Comparison of ENCODE assay signal across 23 mouse cellular contexts in the genomic region with DNA sequence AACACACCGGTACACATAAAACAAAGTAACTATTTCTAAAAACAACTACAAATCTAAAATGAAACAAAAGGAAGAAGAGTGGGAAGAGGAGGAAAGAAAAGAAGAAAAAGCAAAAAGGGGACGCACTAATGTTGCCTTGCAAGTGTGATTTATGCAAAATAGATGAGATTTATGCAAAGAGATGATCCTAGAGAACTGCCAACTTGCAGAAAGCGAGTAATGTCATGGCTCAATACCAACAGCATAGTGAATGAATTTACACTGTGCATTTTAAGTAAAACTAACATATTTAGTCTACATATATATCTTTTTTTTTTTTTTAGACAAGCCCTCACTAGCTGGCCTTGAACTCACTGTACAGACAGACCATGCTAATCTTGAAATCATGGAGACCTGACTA. TPM values are rescaled to one million over a fixed set of nuclear protein-coding genes. Genes with fewer than 3 reads are reported as not detected.
DNase-seq lines count a peak whose midpoint lies in the region; ATAC-seq and TF ChIP-seq lines count a peak whose summit lies in the region.
"Had no signal": no experiment of that assay in that cellular context is flagged by ENCODE, and none has a peak within 500 bp of the region (broad histone marks: within the 10 kb centered on the region; RNA-seq: fewer than 3 reads in every experiment).

No protein-coding gene starts in this region.

- ATAC-seq in forebrain, embryonic 15.5 days (replicated peaks) = no peak
- ATAC-seq in forebrain, postnatal 0 days = peak; percentile 45; the same call in 1 of the 2 replicates
- no peak for ATAC-seq in forebrain, embryonic 12.5 days (ENCODE audit: low FRiP score)
- ATAC-seq in hindbrain, postnatal 0 days = no peak
- no peak for ATAC-seq in erythroblast, adult 5-6 weeks (replicated peaks; ENCODE audit: low FRiP score, poor library complexity, severe bottlenecking)
- ATAC-seq: activated CD4-positive, CD25-positive, alpha-beta regulatory T cell, adult 4 months; Patski had no signal

- H3K79me2 ChIP-seq in CH12.LX (replicated peaks; ENCODE audit: control insufficient read depth, extremely low read depth, insufficient read depth, poor library complexity, severe bottlenecking) = no peaks in the 10 kb centered on the region

- peak overlapping the region; percentile 61 for H3K27ac ChIP-seq in forebrain, embryonic 15.5 days (replicated peaks)
- H3K27ac ChIP-seq in forebrain, embryonic 10.5 days = no peak overlapping the region
- H3K27ac ChIP-seq in forebrain, postnatal 0 days (ENCODE audit: low read depth, low read length) = no peak overlapping the region
- no peak overlapping the region for H3K27ac ChIP-seq in forebrain, embryonic 12.5 days
- H3K27ac ChIP-seq in CH12.LX (ENCODE audit: insufficient read depth, low read depth) = no peak overlapping the region
- no peak overlapping the region for H3K27ac ChIP-seq in hindbrain, postnatal 0 days
- H3K27ac ChIP-seq: embryonic facial prominence, embryonic 13.5 days; embryonic facial prominence, embryonic 15.5 days had no signal

- no peak overlapping the region for H3K9ac ChIP-seq in forebrain, embryonic 15.5 days (replicated peaks)
- no peak overlapping the region for H3K9ac ChIP-seq in forebrain, postnatal 0 days
- no peak overlapping the region for H3K9ac ChIP-seq in forebrain, embryonic 12.5 days
- H3K9ac ChIP-seq in CH12.LX (ENCODE audit: insufficient read depth, low read depth) = no peak overlapping the region
- H3K9ac ChIP-seq in hindbrain, postnatal 0 days (replicated peaks; ENCODE audit: low read length) = no peak overlapping the region
- H3K9ac ChIP-seq: embryonic facial prominence, embryonic 13.5 days; embryonic facial prominence, embryonic 15.5 days had no signal

- no peak for TF ChIP-seq CTCF in forebrain, postnatal 0 days (IDR thresholded peaks at IDR 0.05; ENCODE audit: low read depth)
- TF ChIP-seq CTCF in CH12.LX (conservative IDR thresholded peaks at IDR 0.05 in 1 of 2, IDR thresholded peaks at IDR 0.05 in 1 of 2; ENCODE audit: low read depth in 2 of 2, low read length in 2 of 2) = no peak
- no peak for TF ChIP-seq CTCF in hindbrain, postnatal 0 days (IDR thresholded peaks at IDR 0.05; ENCODE audit: low read depth)

- DNase-seq in forebrain, embryonic 10.5 days (ENCODE audit: extremely low spot score, low spot score) = no peak
- peak; percentile 54 for DNase-seq in forebrain, postnatal 0 days
- no peak for DNase-seq in CH12.LX (ENCODE audit: extremely low read depth)
- peak; percentile 39 for DNase-seq in brain, adult 2 months (ENCODE audit: low read depth, low spot score)
- no peak for DNase-seq in hindbrain, postnatal 0 days (ENCODE audit: low spot score)
- DNase-seq: adrenal gland, adult 8-10 months; adrenal gland, postnatal 14 days; adrenal gland, postnatal 36 days; cerebellum, adult 11-12 months; cerebellum, adult 2 months; cerebellum, adult 9-10 months; cerebellum, postnatal 14 days; cerebellum, postnatal 36 days; embryo, embryonic 11 days; gastrocnemius, postnatal 14 days had no signal

- no peak overlapping the region for H3K4me3 ChIP-seq in forebrain, embryonic 15.5 days
- no peak overlapping the region for H3K4me3 ChIP-seq in forebrain, embryonic 10.5 days
- no peak overlapping the region for H3K4me3 ChIP-seq in forebrain, postnatal 0 days (ENCODE audit: low read depth, low read length)
- H3K4me3 ChIP-seq in forebrain, embryonic 12.5 days (replicated peaks) = no peak overlapping the region
- H3K4me3 ChIP-seq in CH12.LX (replicated peaks in 1 of 3; ENCODE audit: low read depth in 2 of 3, low read length in 2 of 3, poor library complexity in 1 of 3) = no peak overlapping the region
- H3K4me3 ChIP-seq in hindbrain, postnatal 0 days (ENCODE audit: low read length) = no peak overlapping the region
- H3K4me3 ChIP-seq: embryonic facial prominence, embryonic 13.5 days; embryonic facial prominence, embryonic 15.5 days had no signal

- H3K4me1 ChIP-seq in forebrain, embryonic 15.5 days = peaks cover 19% of the 10 kb centered on the region
- H3K4me1 ChIP-seq in forebrain, embryonic 10.5 days = peaks cover 35% of the 10 kb centered on the region
- H3K4me1 ChIP-seq in forebrain, postnatal 0 days (ENCODE audit: insufficient read depth) = no peaks in the 10 kb centered on the region; the same call in 1 of the 2 replicates
- peaks cover 24% of the 10 kb centered on the region for H3K4me1 ChIP-seq in forebrain, embryonic 12.5 days
- H3K4me1 ChIP-seq in CH12.LX (ENCODE audit: control insufficient read depth in 1 of 2, insufficient read depth in 2 of 2) = peaks cover 6 to 39% of the 10 kb centered on the region in 2 experiments
- no peaks in the 10 kb centered on the region; the same call in 1 of the 2 replicates for H3K4me1 ChIP-seq in hindbrain, postnatal 0 days (ENCODE audit: insufficient read depth, low read length)

- no peak for TF ChIP-seq EP300 in CH12.LX (IDR thresholded peaks at IDR 0.05; ENCODE audit: low read length)

- WGBS in forebrain, embryonic 15.5 days = 65% methylated on average over 3 of the region's 3 CpGs
- 92% methylated on average over 3 of the region's 3 CpGs for WGBS in forebrain, embryonic 10.5 days
- WGBS in forebrain, postnatal 0 days = 48% methylated on average over 3 of the region's 3 CpGs
- 91% methylated on average over 3 of the region's 3 CpGs for WGBS in forebrain, embryonic 12.5 days
- WGBS in hindbrain, postnatal 0 days = 81% methylated on average over 3 of the region's 3 CpGs

- in situ Hi-C loops in CH12.LX (cut with MboI; ENCODE audit: low pct_ligation_motif_present, low pct_unique_long_range_greater_than_20kb, low sequenced_read_pairs) = no loop called here

- H3K36me3 ChIP-seq in forebrain, embryonic 15.5 days = no peaks in the 10 kb centered on the region
- no peaks in the 10 kb centered on the region for H3K36me3 ChIP-seq in forebrain, embryonic 10.5 days (replicated peaks)
- no peaks in the 10 kb centered on the region for H3K36me3 ChIP-seq in forebrain, postnatal 0 days (ENCODE audit: insufficient read depth)
- H3K36me3 ChIP-seq in forebrain, embryonic 12.5 days (replicated peaks) = no peaks in the 10 kb centered on the region
- no peaks in the 10 kb centered on the region for H3K36me3 ChIP-seq in CH12.LX (replicated peaks in 1 of 2; ENCODE audit: control insufficient read depth in 1 of 2, insufficient read depth in 1 of 2, low read length in 1 of 2)
- no peaks in the 10 kb centered on the region for H3K36me3 ChIP-seq in hindbrain, postnatal 0 days (ENCODE audit: insufficient read depth, low read length)
- H3K36me3 ChIP-seq: embryonic facial prominence, embryonic 13.5 days; embryonic facial prominence, embryonic 15.5 days; G1E had no signal

- no peak for TF ChIP-seq POLR2A in CH12.LX (IDR thresholded peaks at IDR 0.05; ENCODE audit: low read depth, low read length)

- dilution Hi-C loops in CH12.LX (cut with MboI; ENCODE audit: extremely low pct_ligation_motif_present, extremely low pct_unique_long_range_greater_than_20kb, low sequenced_read_pairs) = no loop called here

- no peak for TF ChIP-seq RAD21 in CH12.LX (IDR thresholded peaks at IDR 0.05; ENCODE audit: low read depth, low read length)

- H3K27me3 ChIP-seq in forebrain, embryonic 15.5 days = no peaks in the 10 kb centered on the region
- H3K27me3 ChIP-seq in forebrain, embryonic 10.5 days (ENCODE audit: poor library complexity, severe bottlenecking) = no peaks in the 10 kb centered on the region
- no peaks in the 10 kb centered on the region for H3K27me3 ChIP-seq in forebrain, postnatal 0 days (ENCODE audit: insufficient read depth, low read length)
- H3K27me3 ChIP-seq in forebrain, embryonic 12.5 days = no peaks in the 10 kb centered on the region
- peaks cover 2% of the 10 kb centered on the region for H3K27me3 ChIP-seq in CH12.LX (replicated peaks)
- H3K27me3 ChIP-seq in hindbrain, postnatal 0 days (ENCODE audit: insufficient read depth, low read length) = no peaks in the 10 kb centered on the region
- H3K27me3 ChIP-seq: embryonic facial prominence, embryonic 13.5 days; embryonic facial prominence, embryonic 15.5 days; Patski had no signal

- H3K9me3 ChIP-seq in forebrain, embryonic 15.5 days = no peaks in the 10 kb centered on the region
- no peaks in the 10 kb centered on the region for H3K9me3 ChIP-seq in forebrain, embryonic 10.5 days
- H3K9me3 ChIP-seq in forebrain, postnatal 0 days (ENCODE audit: low read length) = no peaks in the 10 kb centered on the region
- no peaks in the 10 kb centered on the region for H3K9me3 ChIP-seq in forebrain, embryonic 12.5 days
- no peaks in the 10 kb centered on the region for H3K9me3 ChIP-seq in CH12.LX (replicated peaks; ENCODE audit: low read length)
- no peaks in the 10 kb centered on the region for H3K9me3 ChIP-seq in hindbrain, postnatal 0 days (ENCODE audit: low read length)
- H3K9me3 ChIP-seq: embryonic facial prominence, embryonic 13.5 days; embryonic facial prominence, embryonic 15.5 days; G1E had no signal

- H3K4me2 ChIP-seq in forebrain, embryonic 15.5 days (replicated peaks) = no peak overlapping the region
- H3K4me2 ChIP-seq in forebrain, postnatal 0 days (ENCODE audit: low read depth) = no peak overlapping the region
- no peak overlapping the region for H3K4me2 ChIP-seq in forebrain, embryonic 12.5 days
- no peak overlapping the region for H3K4me2 ChIP-seq in CH12.LX (ENCODE audit: insufficient read depth, low read depth, poor library complexity, severe bottlenecking)
- H3K4me2 ChIP-seq in hindbrain, postnatal 0 days (ENCODE audit: low read depth, low read length) = no peak overlapping the region
- H3K4me2 ChIP-seq: embryonic facial prominence, embryonic 13.5 days; embryonic facial prominence, embryonic 15.5 days had no signal

TF ChIP-seq in CH12.LX, 34 proteins besides CTCF, POLR2A, EP300 and RAD21:
- TF ChIP-seq MAFK (IDR thresholded peaks at IDR 0.05; ENCODE audit: insufficient replicate concordance, low read length) = peak; percentile 12; the same call in 1 of the 2 replicates
- no peak for TF ChIP-seq ZNF384 (IDR thresholded peaks at IDR 0.05; ENCODE audit: low read depth, low read length)

RNA-seq across cellular contexts. Expression of gene Cdc42ep4, which starts 23.1 kb away (rescaled TPM):
- 91.5 and 97.2 TPM in 2 replicates for polyA plus RNA-seq in forebrain, embryonic 15.5 days (2015; fragmentation: Nextera tagmentation; extraction: Ambion mirVana)
- 107 TPM in 2 replicates for polyA plus RNA-seq in forebrain, embryonic 10.5 days (2016; fragmentation: Nextera tagmentation; extraction: Ambion mirVana)
- 86.6 and 102 TPM in 2 replicates for total RNA-seq in forebrain, postnatal 0 days (2014; rRNA removed)
- 75.4 and 81.0 TPM in 2 replicates for polyA plus RNA-seq in forebrain, postnatal 0 days (2015; fragmentation: Nextera tagmentation; extraction: Ambion mirVana)
- 109 and 113 TPM in 2 replicates for polyA plus RNA-seq in forebrain, embryonic 12.5 days (2016; fragmentation: Nextera tagmentation; extraction: Ambion mirVana)
- total RNA-seq in CH12.LX (2012; rRNA removed) (2.6 and 3.4 TPM in 2 replicates), CH12.LX (2014; rRNA removed) (2.3 TPM in 2 replicates)
- polyA plus RNA-seq in CH12.LX (2012; ENCODE audit: insufficient read length, low read depth) = 6.7 and 8.1 TPM in 2 replicates
- total RNA-seq in hindbrain, postnatal 0 days (2014; rRNA removed) = 104 and 116 TPM in 2 replicates
- polyA plus RNA-seq in hindbrain, postnatal 0 days (2015; fragmentation: Nextera tagmentation; extraction: Ambion mirVana) = 55.7 and 56.4 TPM in 2 replicates
- total RNA-seq in erythroblast, adult 5-6 weeks (2015; ENCODE audit: low replicate concordance) = 4.4 and 5.0 TPM in 2 replicates
- 6.7 and 9.9 TPM in 2 replicates for total RNA-seq in erythroblast, adult 5-6 weeks (2017; ENCODE audit: low replicate concordance)

Comparison
In these comparisons a context has a peak if more than half of its experiments do, and no peak if none do; other contexts are left out.
1. DNase-seq: peak in forebrain, postnatal 0 days (single experiment) and brain, adult 2 months (single experiment); none in forebrain, embryonic 10.5 days (single experiment), CH12.LX (single experiment) and hindbrain, postnatal 0 days (single experiment).